Mouse (Mus musculus): ENCODE results near the gene Rab19.
"Not testable (repeated sequence)": the region's sequence is repeated elsewhere in the genome, so short reads cannot be mapped to it uniquely, and the experiment has no call there.

Rab19 gene

GRCm38 (mm10) chr6:39379749-39380148 lies 1.2 kb upstream of the Rab19 start:
- no peak for DNase-seq (ENCODE audit: low read depth)

GRCm38 (mm10) chr6:39380276-39380675 lies 699 bp upstream of the Rab19 start:
- no peak for DNase-seq (ENCODE audit: low read depth)

GRCm38 (mm10) chr6:39389988-39390387 lies 9.0 kb downstream of the Rab19 start:
- DNase-seq (ENCODE audit: low read depth), result no peak

- DNase-seq (ENCODE audit: low read depth), result no peak
Measured at GRCm38 (mm10) chr6:39395471-39395870, 14.5 kb downstream of the Rab19 start.

GRCm38 (mm10) chr6:39395916-39396315 lies 14.9 kb downstream of the Rab19 start:
- DNase-seq (ENCODE audit: low read depth), result no peak

- DNase-seq (ENCODE audit: low read depth), result no peak
Measured at GRCm38 (mm10) chr6:39397046-39397445, 16.1 kb downstream of the Rab19 start.

- DNase-seq (ENCODE audit: low read depth), result no peak
Measured at GRCm38 (mm10) chr6:39398342-39398741, 17.4 kb downstream of the Rab19 start.

GRCm38 (mm10) chr6:39400343-39400742 lies 19.4 kb downstream of the Rab19 start:
- no peak for DNase-seq (ENCODE audit: low read depth)

GRCm38 (mm10) chr6:39403136-39403535 lies 22.2 kb downstream of the Rab19 start:
- DNase-seq (ENCODE audit: low read depth), result no peak

- DNase-seq (ENCODE audit: low read depth), result no peak
Measured at GRCm38 (mm10) chr6:39406480-39406879, 25.5 kb downstream of the Rab19 start.

- no peak for DNase-seq (ENCODE audit: low read depth)
Measured at GRCm38 (mm10) chr6:39414106-39414505, 33.1 kb downstream of the Rab19 start.

- DNase-seq (ENCODE audit: low read depth), result peak; percentile 70
Measured at GRCm38 (mm10) chr6:39415762-39416161, 34.8 kb downstream of the Rab19 start.

- not testable (repeated sequence) for DNase-seq (ENCODE audit: low read depth)
Measured at GRCm38 (mm10) chr6:39416654-39417053, 35.7 kb downstream of the Rab19 start.

- DNase-seq (ENCODE audit: low read depth), result no peak
Measured at GRCm38 (mm10) chr6:39419386-39419850, 38.4 kb downstream of the Rab19 start.

GRCm38 (mm10) chr6:39419851-39420721 lies 39.1 kb downstream of the Rab19 start, which contains the start of gene Mkrn1:
Gene Mkrn1 (minus strand): TSS chr6:39420462.
- DNase-seq (ENCODE audit: low read depth), result peak; percentile 72

- no peak for DNase-seq (ENCODE audit: low read depth)
Measured at GRCm38 (mm10) chr6:39420867-39421266, 39.9 kb downstream of the Rab19 start.

GRCm38 (mm10) chr6:39423130-39423551 lies 42.2 kb downstream of the Rab19 start:
- no peak for DNase-seq (ENCODE audit: low read depth)

- DNase-seq (ENCODE audit: low read depth), result no peak
Measured at GRCm38 (mm10) chr6:39423686-39424085, 42.7 kb downstream of the Rab19 start.

- no peak for DNase-seq (ENCODE audit: low read depth)
Measured at GRCm38 (mm10) chr6:39425181-39425580, 44.2 kb downstream of the Rab19 start.

- no peak for DNase-seq (ENCODE audit: low read depth)
Measured at GRCm38 (mm10) chr6:39426725-39427124, 45.8 kb downstream of the Rab19 start.

- DNase-seq (ENCODE audit: low read depth), result no peak
Measured at GRCm38 (mm10) chr6:39427276-39428003, 46.5 kb downstream of the Rab19 start.

GRCm38 (mm10) chr6:39429007-39429788 lies 48.2 kb downstream of the Rab19 start:
- peak; percentile 64 for DNase-seq (ENCODE audit: low read depth)
